Mouse (Mus musculus) inflammation-experienced regulatory T-cells, adult 6 months (primary cell): Measurements from ENCODE around the gene Shoc2. TPM values are rescaled to one million over a fixed set of nuclear protein-coding genes. Genes with fewer than 3 reads are reported as not detected.

ENCODE experiments used
- ATAC-seq: one replicate; pipeline ENCODE4 v1.8.0; 2017
- polyA plus RNA-seq, 3 experiments: library from polyadenylated mRNA; unstranded; fragments of 100-300 nt; shearing (Covaris generic); gene quantifications; one replicate each; pipeline ENCODE4 v1.2.1; 2017

The Shoc2 gene
- polyA plus RNA-seq, 3 experiments from 2014 or later, result 74.2 to 76.2 (median 74.6) TPM

- no peak for ATAC-seq
Measured at GRCm38 (mm10) chr19:54040356-54041028, 96.4 kb downstream of the Shoc2 start.

- peak; percentile 47 for ATAC-seq
Measured at GRCm38 (mm10) chr19:54041029-54041367, 96.9 kb downstream of the Shoc2 start.

- ATAC-seq, result no peak
Measured at GRCm38 (mm10) chr19:54043851-54044250, 99.7 kb downstream of the Shoc2 start, which contains the start of gene Adra2a. Gene Adra2a (plus strand): TSS chr19:54044151.

- peak; percentile 32 for ATAC-seq
Measured at GRCm38 (mm10) chr19:54044507-54045371, 100.6 kb downstream of the Shoc2 start.

- no peak for ATAC-seq
Measured at GRCm38 (mm10) chr19:54045412-54045811, 101.3 kb downstream of the Shoc2 start.

- peak; percentile 30 for ATAC-seq
Measured at GRCm38 (mm10) chr19:54045931-54046683, 102.0 kb downstream of the Shoc2 start.

- ATAC-seq, result no peak
Measured at GRCm38 (mm10) chr19:54046684-54047070, 102.6 kb downstream of the Shoc2 start.

- ATAC-seq, result peak; percentile 42
Measured at GRCm38 (mm10) chr19:54047386-54048050, 103.4 kb downstream of the Shoc2 start.

GRCm38 (mm10) chr19:54048161-54048885, 104.2 kb downstream of the Shoc2 start:
- ATAC-seq, result no peak

- ATAC-seq, result no peak
Measured at GRCm38 (mm10) chr19:54051651-54052050, 107.5 kb downstream of the Shoc2 start.

- ATAC-seq, result no peak
Measured at GRCm38 (mm10) chr19:54055845-54056244, 111.7 kb downstream of the Shoc2 start.

GRCm38 (mm10) chr19:54068447-54068846, 124.3 kb downstream of the Shoc2 start:
- no peak for ATAC-seq

- ATAC-seq, result no peak
Measured at GRCm38 (mm10) chr19:54070521-54070920, 126.4 kb downstream of the Shoc2 start.

GRCm38 (mm10) chr19:54072233-54072800, 128.2 kb downstream of the Shoc2 start:
- ATAC-seq, result no peak

GRCm38 (mm10) chr19:54076362-54077349, 132.6 kb downstream of the Shoc2 start:
- no peak for ATAC-seq

GRCm38 (mm10) chr19:54081303-54081702, 137.2 kb downstream of the Shoc2 start:
- no peak for ATAC-seq

- ATAC-seq, result no peak
Measured at GRCm38 (mm10) chr19:54081716-54082165, 137.6 kb downstream of the Shoc2 start.
